Mouse (Mus musculus): ENCODE data around the gene Klhl8. TPM values are rescaled to one million over a fixed set of nuclear protein-coding genes. Genes with fewer than 3 reads are reported as not detected.
"Not testable (repeated sequence)": the region's sequence is repeated elsewhere in the genome, so short reads cannot be mapped to it uniquely, and the experiment has no call there.

The Klhl8 gene
- polyA plus RNA-seq (2012; rRNA removed), result 29.1 and 29.6 TPM in 2 replicates

DNA sequence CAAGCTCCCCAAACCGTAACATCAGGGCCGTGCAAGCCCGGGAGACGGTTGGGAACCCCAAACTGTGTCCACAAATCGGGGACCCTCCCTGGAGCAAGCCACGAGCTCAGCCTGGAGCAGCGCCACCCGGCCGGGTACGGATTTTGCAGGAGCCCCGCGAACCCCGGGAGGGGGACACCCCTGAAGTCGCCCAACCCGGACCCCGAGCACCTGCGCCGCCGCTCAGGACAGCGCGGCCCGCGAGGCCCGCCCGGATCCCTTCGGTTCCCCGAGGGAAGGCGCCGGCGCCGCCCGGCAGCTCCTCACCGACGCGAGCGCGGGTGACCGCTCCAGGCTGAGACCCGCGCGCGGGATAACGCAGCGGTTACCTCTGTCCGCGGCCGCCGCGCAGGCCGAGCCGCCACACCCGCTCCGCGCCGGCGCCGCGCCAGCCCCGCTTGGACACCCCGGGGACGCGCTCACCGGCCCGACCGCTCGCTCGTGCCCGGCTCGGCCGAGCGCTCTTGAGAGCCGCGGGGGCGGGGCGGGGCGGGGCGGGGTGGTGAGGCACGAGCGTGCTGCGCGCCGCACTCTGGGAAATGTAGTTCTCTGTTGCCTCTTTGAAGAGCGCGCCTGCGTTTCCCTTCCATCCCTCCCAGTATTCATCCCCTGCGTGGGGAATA is at the start of gene Klhl8:
Klhl8 (minus strand) TSS at position 512 of the 662 bp plus-strand sequence.
- DNase-seq, result peak; percentile 85 to 92
- WGBS, result under 1% methylated on average over 86 of the region's 86 CpGs
- Histone ChIP-seq H3K4me1 (ENCODE audit: control insufficient read depth, insufficient read depth, low read length) (no peaks in the 10 kb centered on the region), H3K27me3 (ENCODE audit: control insufficient read depth, insufficient read depth, low read length) (no peaks in the 10 kb centered on the region), H3K27ac (ENCODE audit: insufficient read depth, low read length) (peak within 1 kb of the TSS; percentile 85), H3K4me3 (replicated peaks; ENCODE audit: insufficient read depth, low read depth, low read length) (peak within 1 kb of the TSS; percentile 70)
- TF ChIP-seq POLR2A (IDR thresholded peaks at IDR 0.05; ENCODE audit: borderline replicate concordance, insufficient read depth, low read length), result peak; percentile 52
- no peak for TF ChIP-seq CTCF (IDR thresholded peaks at IDR 0.05; ENCODE audit: borderline replicate concordance, insufficient read depth, low read depth, low read length)

DNA sequence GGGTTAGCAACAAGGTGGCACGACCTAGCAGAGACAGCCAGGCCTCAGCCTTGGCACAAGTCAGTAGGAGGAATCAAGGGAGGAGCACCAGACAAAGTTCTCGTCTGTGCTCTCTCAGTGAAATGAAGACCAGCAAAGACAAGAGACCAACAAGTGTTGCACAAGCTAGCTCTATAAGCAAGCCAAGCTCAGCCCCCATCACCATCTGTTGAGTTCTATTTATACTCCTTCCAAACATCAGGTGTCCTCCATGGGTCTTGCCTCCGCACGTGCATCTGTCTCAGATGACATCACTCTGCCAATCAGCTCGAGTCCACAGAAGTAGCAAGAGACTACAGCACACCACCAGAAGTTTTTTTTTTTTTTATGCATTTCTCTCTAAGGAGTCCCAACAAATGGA is 43.6 kb upstream of the Klhl8 start:
- no peak overlapping the region for H3K27ac ChIP-seq (ENCODE audit: insufficient read depth, low read length)
- H3K27me3 ChIP-seq (ENCODE audit: control insufficient read depth, insufficient read depth, low read length), result no peaks in the 10 kb centered on the region
- peaks cover 15% of the 10 kb centered on the region for H3K4me1 ChIP-seq (ENCODE audit: control insufficient read depth, insufficient read depth, low read length)
- no peak for TF ChIP-seq POLR2A (IDR thresholded peaks at IDR 0.05; ENCODE audit: borderline replicate concordance, insufficient read depth, low read length)
- TF ChIP-seq CTCF (IDR thresholded peaks at IDR 0.05; ENCODE audit: borderline replicate concordance, insufficient read depth, low read depth, low read length), result no peak
- H3K4me3 ChIP-seq (replicated peaks; ENCODE audit: insufficient read depth, low read depth, low read length), result no peak overlapping the region
- DNase-seq, result peak; percentile 29 to 66
- WGBS, result 22% methylated on average over 5 of the region's 5 CpGs

DNA sequence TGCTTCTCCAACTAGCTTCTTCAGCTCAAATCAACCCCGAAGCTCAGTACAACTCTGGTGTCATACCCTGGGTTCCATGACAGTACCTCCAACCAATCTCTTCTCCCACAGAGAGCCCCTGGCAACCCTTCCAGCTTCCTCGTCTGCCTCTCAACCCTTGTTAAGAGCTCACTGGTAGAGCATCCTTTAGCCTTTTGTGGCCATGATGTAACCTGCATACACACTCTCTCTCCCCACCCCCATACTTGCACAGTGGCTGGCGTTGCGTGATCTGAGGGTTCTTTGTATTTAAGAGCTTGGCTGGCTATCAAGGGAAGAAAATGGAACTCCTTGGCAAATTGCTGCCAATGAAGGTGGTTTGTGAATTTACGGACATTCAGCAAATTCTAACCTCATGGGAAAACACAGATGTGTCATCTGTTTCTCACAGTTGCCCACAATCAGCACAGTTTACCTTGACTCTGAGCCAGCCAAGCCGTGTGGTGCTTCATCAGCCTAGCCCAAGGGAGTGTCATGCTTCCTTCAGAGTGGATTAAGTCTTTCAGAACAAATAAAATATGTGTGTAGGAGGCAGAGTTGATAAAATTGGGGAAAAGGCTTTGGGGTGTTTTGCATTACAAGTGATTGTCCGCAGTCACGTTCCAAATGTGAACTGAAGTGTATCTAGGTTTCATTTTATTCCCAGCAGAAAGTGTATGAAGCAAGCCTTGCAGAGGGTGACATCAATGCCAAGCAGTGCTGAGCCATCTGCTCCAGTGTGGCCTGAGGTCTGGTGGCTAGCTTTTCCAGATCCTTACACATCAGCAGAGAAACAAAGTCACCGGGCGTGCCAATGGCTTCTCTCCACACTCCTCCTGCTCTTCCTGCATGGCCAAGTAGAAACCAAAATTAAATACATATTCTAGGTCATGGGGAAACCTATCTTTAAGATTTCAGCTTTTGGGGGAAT is 42.4 kb upstream of the Klhl8 start:
- H3K4me3 ChIP-seq (replicated peaks; ENCODE audit: insufficient read depth, low read depth, low read length), result no peak overlapping the region
- no peak for TF ChIP-seq POLR2A (IDR thresholded peaks at IDR 0.05; ENCODE audit: borderline replicate concordance, insufficient read depth, low read length)
- no peak for TF ChIP-seq CTCF (IDR thresholded peaks at IDR 0.05; ENCODE audit: borderline replicate concordance, insufficient read depth, low read depth, low read length)
- peaks cover 15% of the 10 kb centered on the region for H3K4me1 ChIP-seq (ENCODE audit: control insufficient read depth, insufficient read depth, low read length)
- 35% methylated on average over 10 of the region's 10 CpGs for WGBS
- DNase-seq, result peak; percentile 38 to 50
- H3K27ac ChIP-seq (ENCODE audit: insufficient read depth, low read length), result no peak overlapping the region
- no peaks in the 10 kb centered on the region for H3K27me3 ChIP-seq (ENCODE audit: control insufficient read depth, insufficient read depth, low read length)

DNA sequence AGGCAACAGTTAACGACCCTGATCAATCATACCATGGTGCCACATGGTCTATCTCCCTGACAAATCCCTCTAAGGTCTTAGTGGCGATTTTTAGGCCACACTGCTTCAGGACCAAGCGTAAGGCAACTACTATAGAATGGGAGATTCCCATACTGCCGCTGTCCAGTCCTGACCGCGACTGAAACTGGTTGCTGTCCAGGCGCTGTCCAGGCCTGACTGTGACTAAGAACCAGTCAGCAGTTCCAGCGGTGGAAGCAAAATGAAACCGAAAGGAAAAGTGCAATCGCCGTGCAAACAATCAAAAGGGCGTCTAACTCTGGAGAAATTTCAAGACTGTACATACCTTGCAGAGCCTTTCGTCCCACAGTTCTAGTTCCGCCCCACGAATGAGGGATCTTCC is 39.1 kb upstream of the Klhl8 start:
- WGBS, result 97% methylated on average over 15 of the region's 15 CpGs
- not testable (repeated sequence) for H3K4me3 ChIP-seq (replicated peaks; ENCODE audit: insufficient read depth, low read depth, low read length); H3K27ac ChIP-seq (ENCODE audit: insufficient read depth, low read length); H3K27me3 ChIP-seq (ENCODE audit: control insufficient read depth, insufficient read depth, low read length); DNase-seq
- peaks cover 15% of the 10 kb centered on the region for H3K4me1 ChIP-seq (ENCODE audit: control insufficient read depth, insufficient read depth, low read length)

DNA sequence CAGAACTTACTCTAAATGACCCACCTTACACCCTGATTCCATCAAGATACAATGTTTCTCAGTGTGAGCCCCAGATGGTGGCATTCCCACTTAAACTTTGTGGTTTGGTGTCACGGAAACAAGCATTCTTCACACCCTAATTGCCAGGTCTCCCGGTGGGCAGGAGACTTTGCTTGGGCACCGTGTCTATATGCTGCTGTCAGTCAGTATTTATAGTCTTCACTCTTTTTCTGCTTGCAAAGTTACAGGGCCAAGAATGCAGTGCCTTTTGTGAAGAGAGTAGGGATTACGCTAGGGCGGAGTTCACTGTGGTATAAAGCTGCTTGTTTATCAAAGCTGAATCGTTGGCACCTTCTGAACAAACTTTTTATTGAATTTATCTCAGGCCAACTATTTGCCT is 32.1 kb upstream of the Klhl8 start:
- WGBS, result 38% methylated on average over 6 of the region's 6 CpGs
- Histone ChIP-seq H3K4me1 (ENCODE audit: control insufficient read depth, insufficient read depth, low read length) (no peaks in the 10 kb centered on the region), H3K4me3 (replicated peaks; ENCODE audit: insufficient read depth, low read depth, low read length) (no peak overlapping the region), H3K27ac (ENCODE audit: insufficient read depth, low read length) (no peak overlapping the region), H3K27me3 (ENCODE audit: control insufficient read depth, insufficient read depth, low read length) (no peaks in the 10 kb centered on the region; the same call in 1 of the 2 replicates)
- TF ChIP-seq POLR2A (IDR thresholded peaks at IDR 0.05; ENCODE audit: borderline replicate concordance, insufficient read depth, low read length), result no peak
- no peak for TF ChIP-seq CTCF (IDR thresholded peaks at IDR 0.05; ENCODE audit: borderline replicate concordance, insufficient read depth, low read depth, low read length)
- no peak for DNase-seq

DNA sequence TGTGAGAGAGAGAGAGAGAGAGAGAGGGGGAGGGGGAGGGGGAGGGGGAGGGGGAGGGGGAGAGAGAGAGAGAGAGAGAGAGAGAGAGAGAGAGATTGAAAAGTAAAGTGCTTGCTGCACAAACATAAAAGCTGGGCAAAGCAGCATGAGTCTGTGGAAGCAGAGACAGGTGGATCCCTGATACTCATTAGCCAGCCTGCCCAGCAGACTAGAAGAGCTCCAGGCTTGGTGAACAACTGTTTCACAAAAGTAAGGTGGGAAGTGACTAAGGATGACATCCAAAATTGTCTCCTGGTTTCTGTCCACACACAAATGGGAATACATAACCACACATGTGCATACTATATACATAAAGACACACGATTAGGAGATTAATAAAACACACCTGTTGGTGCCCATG is 28.8 kb upstream of the Klhl8 start:
- WGBS, result 51% methylated on average over 1 of the region's 1 CpGs
- Histone ChIP-seq H3K27ac (ENCODE audit: insufficient read depth, low read length) (no peak overlapping the region), H3K4me3 (replicated peaks; ENCODE audit: insufficient read depth, low read depth, low read length) (no peak overlapping the region), H3K4me1 (ENCODE audit: control insufficient read depth, insufficient read depth, low read length) (no peaks in the 10 kb centered on the region), H3K27me3 (ENCODE audit: control insufficient read depth, insufficient read depth, low read length) (no peaks in the 10 kb centered on the region; the same call in 1 of the 2 replicates)
- TF ChIP-seq CTCF (IDR thresholded peaks at IDR 0.05; ENCODE audit: borderline replicate concordance, insufficient read depth, low read depth, low read length), result no peak
- TF ChIP-seq POLR2A (IDR thresholded peaks at IDR 0.05; ENCODE audit: borderline replicate concordance, insufficient read depth, low read length), result no peak
- no peak for DNase-seq

DNA sequence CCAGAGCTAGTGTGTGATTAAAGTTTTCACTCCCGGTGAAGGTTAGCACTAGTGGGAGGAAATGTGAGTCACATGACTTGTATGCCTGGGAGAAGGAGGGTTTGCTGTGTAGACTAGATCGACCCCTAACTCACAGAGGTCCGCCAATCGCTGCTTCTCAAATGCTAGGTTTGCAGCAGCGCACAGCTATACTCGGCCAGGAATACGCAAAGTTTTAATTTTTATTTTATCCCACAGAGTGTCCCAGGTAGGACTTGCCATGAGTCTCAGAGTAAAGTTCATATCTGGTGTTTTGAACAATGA is 28.2 kb upstream of the Klhl8 start:
- no peak overlapping the region for H3K4me3 ChIP-seq (replicated peaks; ENCODE audit: insufficient read depth, low read depth, low read length)
- no peaks in the 10 kb centered on the region for H3K4me1 ChIP-seq (ENCODE audit: control insufficient read depth, insufficient read depth, low read length)
- no peaks in the 10 kb centered on the region; the same call in 1 of the 2 replicates for H3K27me3 ChIP-seq (ENCODE audit: control insufficient read depth, insufficient read depth, low read length)
- DNase-seq, result no peak
- TF ChIP-seq CTCF (IDR thresholded peaks at IDR 0.05; ENCODE audit: borderline replicate concordance, insufficient read depth, low read depth, low read length), result no peak
- TF ChIP-seq POLR2A (IDR thresholded peaks at IDR 0.05; ENCODE audit: borderline replicate concordance, insufficient read depth, low read length), result no peak
- 23% methylated on average over 7 of the region's 7 CpGs for WGBS
- H3K27ac ChIP-seq (ENCODE audit: insufficient read depth, low read length), result no peak overlapping the region

Data from cerebellum, adult 2 months (tissue).